Mouse (Mus musculus) natural killer cell, adult 2 months (primary cell): ENCODE results near the gene 6030468B19Rik.
"Not testable (repeated sequence)": the region's sequence is repeated elsewhere in the genome, so short reads cannot be mapped to it uniquely, and the experiment has no call there.

Experiments used
- DNase-seq, 2 experiments: peaks; one replicate each; pipeline ENCODE4 v3.0.0; 2022; ENCODE audit warnings: low spot score in 2 of 2

6030468B19Rik gene

GRCm38 (mm10) chr11:117828149-117828887 lies 30.9 kb downstream of the 6030468B19Rik start:
- peak; percentile 75 to 82 for DNase-seq

GRCm38 (mm10) chr11:117828888-117829604 lies 31.6 kb downstream of the 6030468B19Rik start:
- DNase-seq, result no peak

GRCm38 (mm10) chr11:117829671-117830215 lies 32.3 kb downstream of the 6030468B19Rik start:
- DNase-seq, result no peak

GRCm38 (mm10) chr11:117830401-117830800 lies 32.9 kb downstream of the 6030468B19Rik start:
- no peak for DNase-seq

- DNase-seq, result peak; percentile 89 to 92
These were observed 34.9 kb downstream of the 6030468B19Rik start for GRCm38 (mm10) chr11:117832086-117832969.

- DNase-seq, result not testable (repeated sequence)
These were observed 36.0 kb downstream of the 6030468B19Rik start for GRCm38 (mm10) chr11:117833509-117833908.

GRCm38 (mm10) chr11:117834086-117834485 lies 36.6 kb downstream of the 6030468B19Rik start:
- DNase-seq, result no peak

GRCm38 (mm10) chr11:117836306-117836705 lies 38.8 kb downstream of the 6030468B19Rik start:
- no peak for DNase-seq

- DNase-seq, result no peak
These were observed 41.1 kb downstream of the 6030468B19Rik start for GRCm38 (mm10) chr11:117838572-117838971.

GRCm38 (mm10) chr11:117839021-117839420 lies 41.6 kb downstream of the 6030468B19Rik start:
- no peak for DNase-seq

GRCm38 (mm10) chr11:117840910-117841309 lies 43.5 kb downstream of the 6030468B19Rik start:
- no peak for DNase-seq

- DNase-seq, result no peak
These were observed 46.0 kb downstream of the 6030468B19Rik start for GRCm38 (mm10) chr11:117843434-117843833.

- no peak for DNase-seq
These were observed 47.5 kb downstream of the 6030468B19Rik start for GRCm38 (mm10) chr11:117844997-117845396.

- DNase-seq, result no peak
These were observed 48.2 kb downstream of the 6030468B19Rik start for GRCm38 (mm10) chr11:117845651-117846050.

- DNase-seq, result no peak
These were observed 49.2 kb downstream of the 6030468B19Rik start for GRCm38 (mm10) chr11:117846640-117847039.

- DNase-seq, result no peak
These were observed 50.2 kb downstream of the 6030468B19Rik start for GRCm38 (mm10) chr11:117847593-117848215.

GRCm38 (mm10) chr11:117848271-117848984 lies 51.0 kb downstream of the 6030468B19Rik start:
- peak; percentile 72 to 73 for DNase-seq

- peak; percentile 95 to 97 for DNase-seq
These were observed 51.7 kb downstream of the 6030468B19Rik start, which contains the start of gene Birc5 for GRCm38 (mm10) chr11:117848985-117849671. TSS of gene Birc5 (plus strand) at chr11:117849251.

GRCm38 (mm10) chr11:117852875-117853274 lies 55.4 kb downstream of the 6030468B19Rik start:
- no peak for DNase-seq

GRCm38 (mm10) chr11:117854241-117854640 lies 56.8 kb downstream of the 6030468B19Rik start:
- DNase-seq, result no peak
